Mouse (Mus musculus) kidney, embryonic 15.5 days (tissue): ENCODE data around the gene Catsperz. TPM values are rescaled to one million over a fixed set of nuclear protein-coding genes. Genes with fewer than 3 reads are reported as not detected.

ENCODE experiments used
- ATAC-seq: fragments of 200-750 bp; cut with Nextera tagmentation; replicated peaks from 2 replicates; pipeline ENCODE4 v1.8.0; 2017; ENCODE audit warnings: moderate TSS enrichment; ENCODE audit not compliant: low FRiP score
- H3K27ac ChIP-seq: fragments of 300-500 bp; sonication (generic); 2 replicates; pipeline ENCODE4 v1.5.1; 2015; ENCODE audit warnings: mild to moderate bottlenecking, inconsistent platforms
- H3K27me3 ChIP-seq: fragments of 300-500 bp; sonication (generic); 2 replicates; pipeline ENCODE4 v1.6.1; 2015; ENCODE audit warnings: inconsistent platforms
- H3K36me3 ChIP-seq: fragments of 300-500 bp; sonication (generic); 2 replicates; pipeline ENCODE4 v1.6.1; 2015; ENCODE audit warnings: inconsistent platforms
- H3K4me1 ChIP-seq: fragments of 300-500 bp; sonication (generic); 2 replicates; pipeline ENCODE4 v1.6.1; 2015; ENCODE audit warnings: inconsistent platforms
- H3K4me2 ChIP-seq: fragments of 300-500 bp; sonication (generic); 2 replicates; pipeline ENCODE4 v1.6.1; 2015; ENCODE audit warnings: moderate library complexity, mild to moderate bottlenecking, inconsistent platforms
- H3K4me3 ChIP-seq: fragments of 300-500 bp; sonication (generic); replicated peaks from 2 replicates; pipeline ENCODE4 v1.5.1; 2015; ENCODE audit warnings: mild to moderate bottlenecking, inconsistent platforms
- H3K9ac ChIP-seq: fragments of 300-500 bp; sonication (generic); 2 replicates; pipeline ENCODE4 v1.6.1; 2015; ENCODE audit warnings: mild to moderate bottlenecking, inconsistent platforms
- H3K9me3 ChIP-seq: fragments of 300-500 bp; sonication (generic); replicated peaks from 2 replicates; pipeline ENCODE4 v1.6.1; 2016; ENCODE audit warnings: inconsistent platforms
- WGBS: fragments of 180-500 bp; shearing (Covaris S2); methylation state at CpG from one replicate; pipeline ENCODE4 v1.1.7; 2015; ENCODE audit warnings: mixed read lengths; 5-methylcytosine and 5-hydroxymethylcytosine counted together
- polyA plus RNA-seq: library from polyadenylated mRNA; unstranded; fragments of >200 nt; fragmentation: Nextera tagmentation; extraction: Ambion mirVana; gene quantifications from 2 replicates; pipeline ENCODE4 v1.2.1, GENCODE M21; 2015

Catsperz gene
- polyA plus RNA-seq, 1 experiment from 2014 or later, result 2.0 TPM

- Histone ChIP-seq H3K27me3 (no peaks in the 10 kb centered on the region), H3K27ac (peak within 1 kb of the TSS; percentile 99), H3K9ac (peak within 1 kb of the TSS; percentile 93), H3K4me3 (peak within 1 kb of the TSS; percentile 88), H3K36me3 (peaks cover 16% of the 10 kb centered on the region; the same call in 1 of the 2 replicates), H3K9me3 (no peaks in the 10 kb centered on the region), H3K4me1 (peaks cover 33% of the 10 kb centered on the region), H3K4me2 (peak within 1 kb of the TSS; percentile 94)
- under 1% methylated on average over 27 of the region's 27 CpGs for WGBS
- ATAC-seq, result peak; percentile 93
These were observed 17.1 kb upstream of the Catsperz start, which contains the start of gene Gpr137 for GRCm38 (mm10) chr19:6942249-6942691. Gene Gpr137 (minus strand): TSS chr19:6942480.

- Histone ChIP-seq H3K4me1 (peaks cover 33% of the 10 kb centered on the region), H3K27me3 (no peaks in the 10 kb centered on the region), H3K27ac (peak within 1 kb of the TSS; percentile 99), H3K4me2 (peak within 1 kb of the TSS; percentile 94), H3K9me3 (no peaks in the 10 kb centered on the region), H3K36me3 (peaks cover 12% of the 10 kb centered on the region; the same call in 1 of the 2 replicates), H3K9ac (peak within 1 kb of the TSS; percentile 93), H3K4me3 (peak within 1 kb of the TSS; percentile 88)
- ATAC-seq, result peak; percentile 80
- under 1% methylated on average over 83 of the region's 83 CpGs for WGBS
These were observed 16.4 kb upstream of the Catsperz start, which contains the start of gene Bad for GRCm38 (mm10) chr19:6941372-6942248. Gene Bad (plus strand): TSS chr19:6941861.

- Histone ChIP-seq H3K36me3 (0 out of 2 replicates have a peak, but pooled peaks cover 5% of the 10 kb centered on the region), H3K9me3 (no peaks in the 10 kb centered on the region), H3K27me3 (peaks cover 8% of the 10 kb centered on the region), H3K4me3 (peak overlapping the region; percentile 88), H3K4me1 (peaks cover 33% of the 10 kb centered on the region), H3K4me2 (peak overlapping the region; percentile 94), H3K27ac (peak overlapping the region; percentile 99), H3K9ac (peak overlapping the region; percentile 93)
- peak; percentile 3; the same call in 1 of the 2 replicates for ATAC-seq
- WGBS, result 20% methylated on average over 29 of the region's 29 CpGs
These were observed 15.5 kb upstream of the Catsperz start for GRCm38 (mm10) chr19:6940396-6941351.

- H3K4me2 ChIP-seq, result peak overlapping the region; percentile 94; the same call in 1 of the 2 replicates
- H3K9me3 ChIP-seq, result no peaks in the 10 kb centered on the region
- H3K27me3 ChIP-seq, result peaks cover 21% of the 10 kb centered on the region
- ATAC-seq, result no peak
- H3K27ac ChIP-seq, result no peak overlapping the region
- no peak overlapping the region for H3K4me3 ChIP-seq
- H3K4me1 ChIP-seq, result peaks cover 34% of the 10 kb centered on the region
- H3K36me3 ChIP-seq, result no peaks in the 10 kb centered on the region
- no peak overlapping the region; the same call in 1 of the 2 replicates for H3K9ac ChIP-seq
- 90% methylated on average over 20 of the region's 20 CpGs for WGBS
These were observed 14.2 kb upstream of the Catsperz start for GRCm38 (mm10) chr19:6939106-6940002.

GRCm38 (mm10) chr19:6937541-6938465 lies 12.6 kb upstream of the Catsperz start:
- no peak overlapping the region for H3K4me2 ChIP-seq
- 75% methylated on average over 16 of the region's 16 CpGs for WGBS
- H3K9me3 ChIP-seq, result no peaks in the 10 kb centered on the region
- no peak overlapping the region for H3K9ac ChIP-seq
- H3K4me1 ChIP-seq, result peaks cover 40% of the 10 kb centered on the region
- H3K27me3 ChIP-seq, result peaks cover 36% of the 10 kb centered on the region
- no peaks in the 10 kb centered on the region for H3K36me3 ChIP-seq
- no peak overlapping the region for H3K27ac ChIP-seq
- no peak for ATAC-seq
- H3K4me3 ChIP-seq, result no peak overlapping the region

GRCm38 (mm10) chr19:6936299-6936698 lies 11.1 kb upstream of the Catsperz start:
- H3K9me3 ChIP-seq, result no peaks in the 10 kb centered on the region
- H3K27me3 ChIP-seq, result peaks cover 51% of the 10 kb centered on the region
- H3K4me2 ChIP-seq, result no peak overlapping the region
- no peak for ATAC-seq
- H3K9ac ChIP-seq, result no peak overlapping the region
- H3K36me3 ChIP-seq, result no peaks in the 10 kb centered on the region
- H3K4me1 ChIP-seq, result peaks cover 38% of the 10 kb centered on the region
- no peak overlapping the region for H3K27ac ChIP-seq
- H3K4me3 ChIP-seq, result no peak overlapping the region
- WGBS, result 26% methylated on average over 3 of the region's 3 CpGs

GRCm38 (mm10) chr19:6934195-6934977 lies 9.2 kb upstream of the Catsperz start, which contains the start of gene Kcnk4:
Gene Kcnk4 (minus strand): TSS chr19:6934515.
- Histone ChIP-seq H3K4me2 (peak within 1 kb of the TSS; percentile 84), H3K9me3 (no peaks in the 10 kb centered on the region), H3K4me1 (peaks cover 24% of the 10 kb centered on the region), H3K4me3 (peak within 1 kb of the TSS; percentile 46), H3K27ac (no peak within 1 kb of the TSS), H3K27me3 (peaks cover 68% of the 10 kb centered on the region), H3K9ac (peak within 1 kb of the TSS; percentile 27), H3K36me3 (no peaks in the 10 kb centered on the region)
- ATAC-seq, result no peak
- WGBS, result 9% methylated on average over 23 of the region's 23 CpGs

- no peaks in the 10 kb centered on the region for H3K36me3 ChIP-seq
These were observed 8.4 kb upstream of the Catsperz start for GRCm38 (mm10) chr19:6933436-6934194.

GRCm38 (mm10) chr19:6933102-6933435 lies 7.9 kb upstream of the Catsperz start:
- Histone ChIP-seq H3K36me3 (no peaks in the 10 kb centered on the region), H3K4me2 (peak overlapping the region; percentile 84), H3K4me1 (peaks cover 21% of the 10 kb centered on the region), H3K27ac (no peak overlapping the region), H3K27me3 (peaks cover 81% of the 10 kb centered on the region), H3K4me3 (peak overlapping the region; percentile 46), H3K9ac (no peak overlapping the region), H3K9me3 (no peaks in the 10 kb centered on the region)
- 37% methylated on average over 4 of the region's 4 CpGs for WGBS
- no peak; the same call in 1 of the 2 replicates for ATAC-seq

More at GRCm38 (mm10) chr19:6933436-6934194, 8.4 kb upstream of the Catsperz start:
- 3% methylated on average over 57 of the region's 58 CpGs for WGBS
- peak; percentile 44; the same call in 1 of the 2 replicates for ATAC-seq
- Histone ChIP-seq H3K4me3 (peak overlapping the region; percentile 46), H3K27me3 (peaks cover 75% of the 10 kb centered on the region), H3K9ac (peak overlapping the region; percentile 27), H3K9me3 (no peaks in the 10 kb centered on the region), H3K4me1 (peaks cover 24% of the 10 kb centered on the region), H3K4me2 (peak overlapping the region; percentile 84), H3K27ac (no peak overlapping the region)
